Mouse (Mus musculus) right cerebral cortex, adult 18-20 months (tissue): ENCODE measurements at regions not wholly inside any gene's neighbourhood (a gene's known extent, or its start where the extent isn't known, plus 50 kb on each side); places are given as distances from the start of the nearest gene placed in this dataset.
A peak's percentile ranks its signal among the peaks of the same experiment; 100 is the strongest.

Experiments used
- DNase-seq: peaks from one replicate; pipeline ENCODE4 v3.0.0; 2022; ENCODE audit warnings: mixed read lengths

DNA sequence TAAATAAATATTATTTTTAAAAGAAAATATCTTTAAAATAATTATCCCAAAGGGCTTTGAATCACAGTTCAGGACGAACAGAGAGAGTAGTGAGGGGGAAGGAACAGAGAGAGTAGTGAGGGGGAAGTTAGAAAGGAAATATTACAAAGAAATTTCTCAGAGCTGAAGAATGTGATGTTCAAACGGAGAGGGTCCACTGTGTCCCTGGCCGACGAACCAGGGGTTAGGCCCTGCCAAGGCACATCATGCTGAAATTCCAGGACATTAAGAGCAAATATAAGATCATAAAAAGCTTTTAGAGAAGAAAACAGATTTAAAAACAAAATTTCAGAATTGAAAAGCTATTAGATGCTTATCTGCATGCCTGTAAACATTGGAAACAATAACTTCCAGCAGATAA, 61.6 kb downstream of the Skor1 start:
- DNase-seq: no peak

DNA sequence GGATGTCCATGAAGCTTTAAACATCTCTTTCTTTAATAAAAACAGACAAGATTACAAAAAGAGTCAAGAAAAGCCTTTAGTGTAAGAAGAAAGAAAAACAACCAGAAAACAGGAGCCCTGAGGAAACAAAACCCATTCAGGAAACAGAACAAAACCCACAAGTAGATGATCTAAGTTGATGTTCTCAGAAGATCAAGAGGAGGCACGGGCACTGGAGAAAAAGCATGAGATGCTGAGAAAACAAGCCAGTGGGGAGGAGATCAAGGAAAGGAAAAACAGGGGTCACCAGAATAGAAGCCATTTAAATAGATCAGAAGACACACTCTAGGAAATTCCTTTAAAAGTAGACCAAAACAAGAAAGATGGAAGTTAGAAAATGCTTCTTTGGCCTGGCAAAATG, 62.1 kb downstream of the Skor1 start:
- DNase-seq: no peak

DNA sequence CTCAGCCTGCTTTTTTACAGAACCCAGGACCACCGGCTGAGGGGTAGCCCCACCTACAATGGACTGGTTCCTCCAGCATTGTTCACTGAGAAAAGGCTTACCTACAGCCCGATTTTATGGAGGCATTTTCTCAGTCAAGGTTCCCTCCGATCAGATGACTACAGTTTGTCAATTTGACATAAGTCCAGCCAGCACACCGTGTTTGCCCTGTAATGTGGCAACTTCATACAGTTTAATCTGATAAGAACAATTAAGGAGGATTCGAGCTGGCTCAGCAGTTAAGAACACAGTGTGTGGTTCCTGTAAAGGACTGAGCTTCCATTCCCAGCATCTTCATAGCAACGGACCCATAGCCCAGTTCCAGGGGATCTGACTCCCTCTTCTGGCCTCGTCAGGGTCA, 65.9 kb downstream of the Skor1 start:
- DNase-seq: no peak

DNA sequence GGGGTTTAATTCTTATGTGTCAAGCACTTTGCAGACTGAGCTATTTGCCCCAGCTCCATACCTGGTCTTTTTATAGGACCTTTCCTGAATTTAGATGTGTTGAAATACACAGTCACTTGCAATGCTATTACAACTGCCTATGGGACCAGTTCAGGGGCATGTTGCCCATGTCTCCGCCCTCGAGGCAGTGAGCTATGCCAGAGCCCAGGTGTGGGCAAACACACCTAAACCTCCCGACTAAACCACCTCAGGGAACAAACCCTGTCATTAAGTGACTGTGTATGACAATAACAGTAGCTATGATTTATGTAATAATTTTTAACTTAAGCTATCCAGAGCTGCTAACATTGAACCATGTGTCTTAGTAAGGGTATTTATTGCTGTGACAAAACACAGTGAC, 66.5 kb downstream of the Skor1 start:
- no peak for DNase-seq

DNA sequence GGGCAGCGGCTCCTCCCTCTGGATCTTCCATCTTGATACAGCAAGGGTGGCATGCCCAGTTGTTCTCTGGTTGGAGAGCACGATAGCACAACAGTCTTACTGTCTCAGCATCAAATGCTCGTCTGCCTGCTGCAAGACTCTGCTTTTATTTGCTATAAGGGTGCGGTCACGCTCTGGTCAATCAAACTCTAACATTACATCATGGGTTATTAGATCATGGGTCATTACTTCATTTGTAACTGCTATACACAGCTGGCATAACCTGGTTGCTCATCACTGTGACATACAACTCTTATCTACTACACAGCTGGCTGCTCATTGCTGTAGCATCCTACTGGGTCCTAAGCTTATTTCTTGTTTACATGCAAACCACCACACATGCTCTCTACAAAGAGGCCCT, 68.4 kb downstream of the Skor1 start:
- DNase-seq: no peak

DNA sequence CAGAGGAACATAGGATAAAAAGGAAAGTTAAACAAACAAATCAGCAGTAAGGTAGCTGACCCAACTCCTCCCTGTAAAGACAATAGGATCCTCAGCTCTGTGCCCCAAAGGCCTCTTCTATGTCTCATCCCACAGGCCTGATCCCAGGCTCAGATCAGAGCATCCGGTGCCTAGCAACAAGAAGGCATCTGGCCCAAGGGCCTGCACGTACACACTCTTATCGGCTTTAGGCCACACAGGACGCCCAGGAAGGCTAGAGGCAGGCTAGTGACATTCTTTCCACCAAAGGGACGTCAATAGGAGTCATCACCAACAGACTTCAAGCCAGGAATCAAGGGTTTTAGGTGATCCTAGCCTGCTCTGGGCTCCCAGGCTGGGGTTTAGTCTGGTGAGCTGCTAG, 73.5 kb downstream of the Skor1 start:
- no peak for DNase-seq

DNA sequence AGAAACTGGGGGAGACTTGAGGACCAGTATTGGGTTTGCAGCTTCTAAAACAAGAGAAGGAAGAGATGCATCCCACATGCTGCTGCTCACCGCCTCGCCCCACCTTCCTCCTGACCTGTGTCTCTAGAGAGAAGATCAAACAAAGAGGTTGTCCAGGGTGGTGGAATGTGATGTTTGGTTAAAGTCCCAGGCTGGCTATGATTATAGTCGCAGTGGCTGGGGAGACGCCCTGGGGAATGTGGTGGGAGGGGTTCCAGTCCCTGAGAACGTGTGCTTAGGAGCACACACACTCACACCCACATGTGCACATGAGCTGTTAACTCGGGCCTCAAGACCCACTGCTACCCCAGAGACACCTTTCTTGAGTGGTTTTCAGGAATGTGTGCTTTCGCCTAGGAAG, 74.0 kb downstream of the Skor1 start:
- DNase-seq: no peak

DNA sequence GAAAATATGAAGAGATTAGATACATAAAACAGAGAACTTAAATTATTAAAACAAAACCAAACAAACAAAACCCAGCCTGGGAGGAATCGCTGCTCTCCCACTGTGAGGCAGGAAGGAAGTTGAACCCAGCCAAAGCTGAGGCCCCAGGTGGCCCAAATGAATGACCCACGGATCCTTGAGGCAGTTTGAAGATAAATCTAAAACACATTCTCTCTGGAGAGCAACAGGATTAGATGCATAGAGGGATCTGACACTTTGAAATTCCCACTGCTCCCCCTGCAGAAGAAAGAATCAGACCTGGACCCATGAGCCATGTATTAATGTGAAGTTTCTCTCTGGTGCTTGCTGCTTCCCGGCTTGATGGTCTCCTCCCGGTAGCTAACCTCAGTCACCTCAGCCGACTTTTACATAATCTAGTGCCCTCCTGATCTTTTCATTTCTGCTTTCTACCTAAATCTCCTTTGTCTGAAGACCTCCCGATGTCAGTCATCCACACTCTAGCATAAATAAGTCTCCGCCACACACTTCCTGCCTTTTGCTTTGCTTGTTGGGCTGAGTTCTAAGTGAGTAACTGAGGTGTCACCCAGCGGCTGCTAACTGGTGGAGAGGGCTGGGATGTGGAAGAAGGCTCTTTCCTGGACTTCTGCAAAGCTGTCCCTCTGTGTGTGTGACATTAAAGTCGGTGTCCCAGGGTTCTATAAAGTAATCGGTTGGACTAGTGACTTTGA, 74.6 kb downstream of the Skor1 start:
- DNase-seq: no peak

DNA sequence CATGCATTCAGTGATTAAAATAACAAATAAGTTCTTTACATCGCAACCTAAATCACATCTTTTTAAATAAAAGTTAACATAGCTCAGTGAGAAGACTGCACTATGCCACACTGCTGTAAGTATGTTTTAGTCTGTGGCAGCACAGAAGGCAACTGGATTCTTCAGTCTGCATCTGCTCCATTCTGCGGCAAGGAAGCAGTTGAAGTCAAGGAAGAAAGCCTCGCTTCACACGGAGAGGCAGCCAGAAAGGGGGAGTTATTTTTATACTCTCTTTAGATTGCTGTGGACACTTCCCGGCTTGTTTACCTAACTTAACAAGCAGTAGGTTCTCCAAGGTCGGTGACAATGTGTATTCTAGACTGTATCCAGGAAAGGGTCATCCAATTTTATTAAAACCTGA, 77.7 kb downstream of the Skor1 start:
- no peak for DNase-seq

DNA sequence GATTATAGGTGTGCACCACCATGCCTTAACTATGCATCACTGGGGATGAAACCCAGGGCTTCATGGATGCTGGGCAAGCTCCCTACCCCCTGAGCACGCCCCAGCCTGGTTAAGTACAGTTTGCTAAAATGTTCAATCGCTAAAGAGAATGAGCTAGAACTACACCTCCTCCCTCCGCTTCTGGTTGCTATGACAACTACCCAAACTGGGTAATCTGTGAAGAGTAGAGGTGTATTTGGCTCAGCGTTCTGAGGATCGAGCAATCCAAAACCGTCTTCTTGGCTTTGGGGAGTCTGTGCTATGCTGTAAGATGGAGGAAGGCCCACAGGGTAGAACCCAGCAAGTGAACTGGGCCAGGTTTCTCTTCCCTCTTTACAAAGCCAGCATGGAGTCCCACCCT, 78.8 kb downstream of the Skor1 start:
- DNase-seq: peak; percentile 81

DNA sequence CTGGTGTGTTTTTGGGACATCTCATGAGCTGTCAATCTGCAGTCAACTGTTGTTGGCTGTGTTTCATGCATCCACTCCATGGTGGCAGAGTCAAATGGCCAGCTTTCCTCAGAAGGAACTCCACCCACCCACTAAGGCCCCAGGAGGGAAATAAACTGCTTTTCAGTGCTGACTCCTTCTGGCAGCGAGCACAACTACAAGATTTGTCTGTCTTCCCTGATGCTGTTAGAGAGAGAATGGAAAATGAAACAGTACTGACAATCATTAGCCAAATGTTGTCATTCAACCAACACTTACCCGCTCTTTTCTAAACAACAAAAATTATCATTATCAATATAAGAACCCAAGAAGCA, 79.3 kb upstream of the Pias1 start:
- DNase-seq: no peak

DNA sequence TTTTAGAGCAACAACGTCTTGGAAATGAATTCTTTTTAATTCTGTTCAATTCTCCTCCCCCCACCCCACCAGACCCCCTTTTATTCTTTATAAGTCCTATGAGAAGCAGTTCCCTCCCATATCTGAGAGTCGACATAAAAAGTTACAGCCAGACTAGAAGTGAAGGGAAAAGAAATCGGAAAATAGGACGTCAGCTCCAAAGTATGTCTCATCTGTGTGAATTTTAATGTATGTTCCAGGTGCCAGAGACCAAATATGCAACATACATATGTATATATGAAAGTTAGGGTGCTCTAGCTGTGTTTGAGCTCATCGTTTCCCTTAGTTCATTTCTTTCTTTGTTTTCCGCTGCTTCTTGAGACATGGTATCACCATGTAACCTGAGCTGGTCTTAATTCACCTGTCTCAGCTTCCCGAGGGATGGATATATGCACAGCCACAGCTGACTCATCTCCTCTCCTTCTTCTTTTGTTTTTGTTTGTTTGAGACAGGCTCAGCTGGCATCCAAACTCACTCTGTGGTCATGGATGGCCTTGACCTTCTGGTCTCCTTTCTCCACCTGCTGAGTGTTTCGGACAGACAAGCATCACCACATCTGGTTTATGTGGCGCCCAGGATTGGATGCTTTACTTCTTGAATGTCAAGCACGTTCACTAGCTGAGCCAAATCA, 78.8 kb upstream of the Pias1 start:
- no peak for DNase-seq

DNA sequence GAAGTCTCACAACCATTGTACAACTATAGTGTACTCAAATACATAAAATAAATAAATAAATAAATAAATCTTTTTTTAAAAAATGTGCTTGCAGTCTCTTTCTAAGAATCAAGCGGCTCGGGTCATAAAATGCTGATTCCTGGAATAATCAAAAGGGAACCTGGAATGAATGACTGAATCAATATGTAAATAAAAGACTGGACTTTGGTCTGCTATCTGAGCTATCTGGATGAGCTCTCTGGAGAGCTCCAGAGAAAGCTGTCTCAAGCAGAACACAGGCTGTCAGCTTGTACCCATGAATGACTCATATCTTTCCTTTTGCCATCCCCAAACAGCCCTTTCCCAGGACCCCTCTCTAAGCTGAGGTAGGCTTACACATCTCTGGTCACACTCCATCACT, 75.8 kb upstream of the Pias1 start:
- DNase-seq: no peak

DNA sequence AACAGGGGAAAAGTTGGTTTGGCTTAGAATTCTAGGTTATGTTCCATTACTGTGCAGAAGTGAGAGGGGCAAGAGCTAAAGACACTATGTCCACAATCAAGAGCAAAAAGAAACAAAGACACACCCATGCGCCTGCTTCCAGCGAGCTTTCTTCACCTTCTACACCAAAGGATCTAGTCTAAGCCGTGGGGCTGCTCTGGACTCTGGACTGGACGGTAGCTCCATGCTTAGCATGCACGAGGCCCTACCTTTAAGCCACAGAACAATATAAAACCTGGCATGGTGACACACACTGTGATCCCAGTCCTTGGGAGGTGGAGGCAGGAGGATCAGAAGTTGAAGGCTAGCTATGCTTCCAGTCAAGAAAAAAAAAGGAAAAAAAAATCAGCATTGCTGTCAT, 73.0 kb upstream of the Pias1 start:
- no peak for DNase-seq

DNA sequence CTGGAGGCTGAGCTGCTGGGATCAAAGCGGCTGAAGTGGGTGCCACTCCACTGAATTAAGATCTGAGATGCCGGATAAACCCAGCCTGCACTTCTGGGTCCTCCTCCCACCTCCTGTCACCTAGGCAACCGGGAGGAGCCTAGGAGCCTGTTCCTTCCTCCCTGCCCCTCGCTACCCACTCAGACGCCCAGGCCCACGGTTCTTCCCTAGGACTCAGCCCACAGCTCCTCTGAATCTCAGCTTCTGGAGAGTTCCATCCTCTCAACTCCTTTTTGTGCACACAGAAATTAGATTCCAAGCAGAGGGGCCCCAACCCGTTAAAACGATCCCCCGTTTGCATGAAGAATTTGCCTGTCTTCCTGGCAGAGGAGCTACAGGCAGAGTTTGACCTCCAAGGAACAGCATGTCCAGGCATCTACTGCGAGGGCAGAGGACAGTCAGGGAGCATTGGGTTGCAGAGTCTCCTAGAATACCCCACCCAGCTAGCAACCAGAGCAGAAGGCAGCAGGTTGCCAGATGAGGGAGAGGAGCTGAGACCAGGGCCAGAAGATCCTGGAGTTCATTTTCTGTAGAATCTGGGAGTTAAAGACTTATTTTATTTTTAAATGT, 71.6 kb upstream of the Pias1 start:
- DNase-seq: peak; percentile 94

DNA sequence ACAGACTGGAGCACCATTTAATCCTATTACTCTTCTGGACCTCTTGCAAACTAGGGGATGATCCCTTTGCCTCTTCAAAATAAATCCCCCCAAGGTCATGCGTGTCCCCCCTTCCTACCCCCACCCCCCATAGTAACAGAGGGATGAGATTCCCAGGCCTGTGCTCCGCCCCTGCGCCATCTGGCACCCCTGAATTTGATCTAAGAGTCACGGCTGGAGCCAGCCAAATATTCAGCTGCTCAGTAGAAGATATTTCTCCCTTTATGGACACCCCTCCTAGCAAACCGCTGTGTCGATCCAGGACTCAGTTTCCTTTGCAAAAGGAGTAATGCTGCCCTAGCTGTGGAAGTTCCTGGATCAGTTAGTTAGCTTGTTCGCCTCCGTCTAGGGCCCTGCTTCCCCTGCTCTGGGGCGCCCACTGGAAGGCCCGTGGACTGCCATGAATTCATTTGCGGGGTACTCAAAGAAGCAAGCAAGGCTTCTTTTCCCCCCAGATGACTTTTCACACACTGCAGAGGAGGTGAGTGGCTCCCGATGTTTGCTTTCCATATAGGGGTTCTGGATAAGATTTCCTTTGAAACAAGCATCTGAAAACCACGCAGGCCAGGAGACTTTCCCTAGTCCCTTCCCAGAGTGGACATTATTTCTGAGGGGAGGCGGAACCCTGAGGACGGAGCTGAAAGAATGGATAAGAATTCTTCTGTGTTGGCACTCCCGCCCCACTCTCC, 70.9 kb upstream of the Pias1 start:
- peak; percentile 55 for DNase-seq

DNA sequence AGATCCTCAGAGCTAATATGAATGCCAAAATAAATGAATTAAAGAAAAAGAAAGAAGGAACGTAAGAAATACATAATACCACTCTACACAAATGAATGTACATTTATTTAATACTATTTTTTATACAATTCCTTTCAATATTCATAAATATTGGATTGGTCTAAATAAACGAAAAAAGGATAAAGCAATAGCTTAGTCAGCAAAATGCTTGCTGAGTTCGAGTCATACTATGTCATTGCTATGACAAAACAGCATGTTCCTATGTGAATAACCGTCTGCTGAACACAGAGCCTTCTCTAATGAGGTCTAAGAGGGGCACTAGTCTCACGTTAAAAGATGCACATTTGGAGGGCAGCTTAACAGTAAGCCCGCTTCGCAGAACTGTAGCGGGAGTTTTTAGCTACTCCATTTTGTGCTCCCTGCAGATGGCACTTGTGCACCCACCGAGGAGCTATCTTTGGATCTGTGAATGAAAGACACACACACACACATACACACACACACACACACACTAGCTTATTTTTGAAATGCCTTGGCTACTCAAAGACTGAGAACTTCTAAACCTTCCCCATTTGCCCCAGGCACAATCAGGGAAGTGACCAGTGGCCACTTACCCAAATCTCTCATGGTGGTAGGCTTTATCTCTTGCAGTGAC, 69.1 kb upstream of the Pias1 start:
- DNase-seq: no peak

DNA sequence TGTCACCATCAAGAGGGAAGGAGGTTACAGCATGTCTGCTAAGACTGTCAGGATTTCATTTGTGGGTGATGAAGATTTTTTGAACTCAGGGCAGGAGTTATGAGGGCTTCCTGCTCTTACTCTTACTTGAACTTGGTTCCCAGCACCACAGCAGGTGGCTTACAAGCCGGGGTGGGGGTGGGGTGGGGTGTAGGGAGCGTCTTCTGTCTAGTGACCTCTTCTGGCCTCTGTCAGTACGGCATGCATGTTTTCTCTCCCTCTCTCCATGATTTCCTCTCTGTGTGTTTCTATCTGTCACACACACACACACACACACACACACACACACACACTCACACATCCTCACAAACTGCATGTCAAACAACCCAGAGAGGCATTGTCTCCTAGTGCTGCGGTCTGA, 64.5 kb upstream of the Pias1 start:
- no peak for DNase-seq

DNA sequence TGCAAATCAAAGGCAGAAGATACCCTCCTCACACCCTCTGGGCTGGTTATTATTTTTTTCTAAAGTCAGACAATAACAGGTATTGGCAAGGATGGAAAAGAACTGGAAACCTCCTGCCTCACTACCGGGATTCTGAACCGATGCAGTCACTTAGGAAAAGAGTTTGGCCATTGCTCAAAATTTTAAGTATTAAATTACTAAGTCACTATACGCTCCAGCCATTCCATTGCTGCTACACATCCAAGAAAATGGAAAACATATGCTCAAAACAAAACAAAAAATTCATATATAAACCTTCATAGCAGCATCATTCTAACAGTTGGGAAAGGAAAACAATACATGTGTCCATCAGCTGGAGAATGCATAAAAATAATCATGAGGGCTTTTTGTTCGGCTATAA, 63.9 kb upstream of the Pias1 start:
- no peak for DNase-seq

DNA sequence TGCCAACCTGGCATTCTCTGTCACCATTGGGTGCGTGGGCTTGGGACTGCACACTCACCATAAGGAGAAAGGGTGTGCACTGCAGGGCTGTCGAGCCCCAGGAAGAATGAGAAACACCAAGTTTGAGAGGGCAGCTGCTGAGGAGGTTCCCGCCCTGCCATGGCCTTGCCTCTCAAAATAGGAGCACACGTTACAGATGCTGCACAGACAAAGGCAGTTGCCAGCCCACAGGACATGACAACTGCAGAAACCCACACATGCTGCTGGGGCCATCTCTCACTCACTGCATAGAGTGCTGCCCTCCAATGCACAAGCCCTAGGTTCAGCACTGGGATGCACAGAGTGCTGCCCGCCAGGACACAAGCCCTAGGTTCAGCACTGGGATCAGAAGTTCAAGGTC, 61.6 kb upstream of the Pias1 start:
- no peak for DNase-seq

DNA sequence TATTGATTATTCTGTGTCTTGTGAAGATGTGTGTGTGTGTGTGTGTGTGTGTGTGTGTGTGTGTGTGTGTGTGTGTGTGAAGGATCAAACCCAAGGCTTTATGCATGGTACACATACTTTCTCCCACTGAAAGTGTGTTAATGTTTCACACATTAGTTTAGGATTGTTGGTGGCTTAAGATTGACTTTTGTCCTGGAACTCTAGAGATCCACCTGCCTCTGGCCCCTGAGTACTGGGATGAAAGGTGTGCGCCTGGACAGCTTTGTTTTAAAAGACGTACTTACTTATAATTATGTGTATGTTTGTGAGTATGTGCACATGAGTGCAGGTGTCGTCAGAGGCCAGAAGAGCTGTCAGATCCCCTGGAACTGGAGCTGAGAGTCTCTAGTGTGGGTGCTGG, 59.3 kb upstream of the Pias1 start:
- DNase-seq: no peak

DNA sequence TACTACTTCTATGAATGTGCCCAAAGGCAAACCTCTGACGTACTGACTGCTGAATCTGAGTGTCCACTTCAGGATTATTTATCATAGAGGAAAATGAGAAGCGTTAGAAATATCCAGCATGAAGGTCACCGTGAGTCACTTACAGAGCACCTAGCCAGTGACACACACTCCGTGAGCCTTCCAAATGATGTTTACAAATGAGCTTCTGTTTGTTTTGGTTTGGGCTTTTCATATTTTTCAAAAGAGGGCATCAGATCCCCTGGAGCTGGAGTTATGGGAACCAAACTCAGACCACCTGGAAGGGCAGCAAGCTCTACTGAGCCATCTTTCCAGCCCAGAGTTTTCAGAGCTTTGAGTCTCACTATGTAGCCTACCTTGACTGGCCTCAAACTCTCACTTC, 57.8 kb upstream of the Pias1 start:
- no peak for DNase-seq

DNA sequence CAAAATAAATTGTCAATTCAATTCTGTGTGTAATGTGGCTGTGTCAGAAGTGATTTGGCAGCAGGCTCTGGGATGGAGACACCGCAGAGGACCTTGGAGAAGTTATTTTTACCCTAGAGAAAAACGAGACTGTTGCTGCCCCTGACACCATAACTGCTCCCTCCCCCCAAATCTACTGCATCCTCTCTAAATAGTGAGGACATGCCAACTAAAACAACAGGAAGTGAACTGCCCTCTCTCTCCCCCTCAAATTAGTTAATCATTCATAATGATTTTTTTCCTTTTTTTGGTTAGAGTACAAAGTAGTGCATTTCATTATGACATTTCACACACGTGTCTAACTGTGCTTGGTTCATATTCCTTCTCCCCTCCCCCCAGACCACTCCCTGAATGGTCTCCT, 55.6 kb upstream of the Pias1 start:
- DNase-seq: no peak

DNA sequence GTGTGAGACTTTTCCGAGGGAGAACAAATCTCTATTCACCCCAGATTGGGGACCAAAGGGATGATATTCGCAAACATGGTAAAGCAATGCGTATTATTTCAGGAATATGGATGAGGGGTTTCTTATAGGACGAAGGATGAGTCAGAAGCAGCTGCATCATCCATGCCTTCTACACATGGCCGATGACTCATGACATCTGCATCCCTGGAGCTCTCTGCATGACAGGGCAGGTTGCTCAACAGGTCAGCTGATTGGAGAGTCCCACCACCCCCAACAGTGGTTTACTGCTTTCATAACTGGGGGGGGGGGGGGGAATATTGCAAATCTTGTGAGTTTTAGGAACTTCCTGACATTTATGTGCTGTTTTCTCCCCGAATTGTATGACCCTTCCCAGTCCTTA, 50.3 kb upstream of the Pias1 start:
- no peak for DNase-seq
